Mouse (Mus musculus): Measurements from ENCODE around the gene BC024978. TPM values are rescaled to one million over a fixed set of nuclear protein-coding genes. Genes with fewer than 3 reads are reported as not detected.

BC024978 gene
- 0.79 and 1.0 TPM in 2 replicates for polyA plus RNA-seq (2015; fragmentation: Nextera tagmentation; extraction: Ambion mirVana)

DNA sequence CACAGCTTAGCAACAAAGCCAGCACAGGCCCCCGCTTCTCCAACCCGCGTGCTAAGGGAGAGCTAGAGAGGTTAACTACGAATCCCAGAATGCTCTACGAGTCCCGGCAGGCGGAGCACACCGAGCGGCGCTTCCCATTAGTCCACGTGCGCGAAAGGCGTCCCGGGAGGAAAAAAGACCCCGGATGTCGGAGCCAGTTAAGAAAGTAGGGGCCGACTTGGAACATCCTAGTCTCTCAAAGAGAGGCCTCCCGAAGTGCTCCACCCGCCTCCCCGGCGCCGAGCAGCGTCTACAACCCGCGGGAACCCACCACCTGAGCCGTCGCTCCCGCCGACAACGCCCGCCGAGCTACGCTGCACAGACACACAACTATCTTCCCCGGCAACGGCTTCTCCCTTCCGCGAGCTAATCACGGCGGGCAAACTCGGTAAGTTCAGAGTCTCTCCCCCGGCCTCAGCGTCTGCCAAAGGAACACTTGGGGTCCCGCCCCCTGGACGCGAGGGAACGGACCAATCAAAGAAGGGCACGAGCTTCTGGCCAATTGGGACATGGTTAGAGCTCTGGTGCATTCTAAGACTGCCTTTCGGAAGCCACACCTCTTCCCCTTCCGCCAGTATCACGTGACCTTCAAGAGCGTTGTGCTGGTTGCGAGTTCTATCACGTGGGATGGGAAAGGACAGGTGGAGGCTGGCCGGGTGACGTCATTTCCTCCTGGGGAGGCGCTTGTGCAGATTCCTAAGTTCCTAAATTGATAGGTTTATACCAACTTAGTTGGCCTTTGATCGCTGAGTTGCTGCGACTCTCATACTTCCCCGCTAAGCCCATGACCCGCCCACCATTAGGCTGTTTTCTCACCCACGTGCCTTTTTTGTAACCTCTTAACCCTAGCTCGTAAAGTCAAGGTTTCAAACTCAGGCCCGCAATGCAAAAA lies at the start of gene BC024978, which contains the start of gene Snrpa:
BC024978 (plus strand) TSS at position 101 of the 931 bp plus-strand sequence.
Snrpa (minus strand) TSS at position 591 of the 931 bp plus-strand sequence.
- Histone ChIP-seq H3K4me2 (peak within 1 kb of the TSS; percentile 82), H3K27me3 (no peaks in the 10 kb centered on the region), H3K4me3 (replicated peaks) (peak within 1 kb of the TSS; percentile 75), H3K9me3 (replicated peaks) (no peaks in the 10 kb centered on the region), H3K27ac (replicated peaks) (peak within 1 kb of the TSS; percentile 94), H3K36me3 (replicated peaks) (peaks cover 36% of the 10 kb centered on the region), H3K9ac (peak within 1 kb of the TSS; percentile 68), H3K4me1 (replicated peaks) (peaks cover 23% of the 10 kb centered on the region)
- peak; percentile 96 for ATAC-seq (ENCODE audit: insufficient read depth)
- under 1% methylated on average over 64 of the region's 64 CpGs for WGBS (ENCODE audit: insufficient replicate concordance)

DNA sequence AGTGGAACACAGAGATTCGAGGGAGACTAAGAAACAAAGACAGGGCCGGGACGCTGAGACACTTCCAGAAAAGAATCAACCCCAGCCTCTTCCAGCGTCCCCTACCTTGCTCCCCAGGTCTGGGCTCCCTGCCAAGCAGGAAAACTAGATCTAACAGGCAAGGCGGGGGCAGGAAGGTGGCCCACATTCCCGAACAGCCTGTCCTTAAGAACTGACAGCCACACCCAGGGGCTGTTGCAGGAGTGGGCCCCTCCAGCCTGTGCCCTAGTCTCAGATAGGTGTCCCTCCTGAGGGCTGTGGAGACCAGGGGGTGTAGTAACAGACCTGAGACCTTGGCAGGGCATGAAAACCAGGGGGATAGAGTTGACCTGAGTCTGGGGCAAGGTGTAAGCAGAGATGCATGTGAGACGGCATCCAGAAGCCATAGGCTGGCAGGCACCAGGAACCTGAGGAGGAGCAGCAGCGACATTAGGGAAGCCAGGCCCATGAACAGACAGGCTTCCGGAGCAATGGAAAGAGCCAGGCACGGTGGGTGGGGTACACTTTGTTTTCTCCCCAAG lies 42.3 kb upstream of the BC024978 start, which contains the start of gene Cyp2t4:
Cyp2t4 (plus strand) TSS at position 510 of the 560 bp plus-strand sequence.
- peaks cover 11% of the 10 kb centered on the region for H3K36me3 ChIP-seq (replicated peaks)
- H3K27ac ChIP-seq (replicated peaks), result no peak within 1 kb of the TSS
- H3K4me1 ChIP-seq (replicated peaks), result no peaks in the 10 kb centered on the region
- no peaks in the 10 kb centered on the region for H3K27me3 ChIP-seq
- WGBS (ENCODE audit: insufficient replicate concordance), result 61% methylated on average over 10 of the region's 10 CpGs
- no peak within 1 kb of the TSS for H3K4me2 ChIP-seq
- H3K9me3 ChIP-seq (replicated peaks), result no peaks in the 10 kb centered on the region
- no peak within 1 kb of the TSS for H3K4me3 ChIP-seq (replicated peaks)
- ATAC-seq (ENCODE audit: insufficient read depth), result no peak
- no peak within 1 kb of the TSS for H3K9ac ChIP-seq

DNA sequence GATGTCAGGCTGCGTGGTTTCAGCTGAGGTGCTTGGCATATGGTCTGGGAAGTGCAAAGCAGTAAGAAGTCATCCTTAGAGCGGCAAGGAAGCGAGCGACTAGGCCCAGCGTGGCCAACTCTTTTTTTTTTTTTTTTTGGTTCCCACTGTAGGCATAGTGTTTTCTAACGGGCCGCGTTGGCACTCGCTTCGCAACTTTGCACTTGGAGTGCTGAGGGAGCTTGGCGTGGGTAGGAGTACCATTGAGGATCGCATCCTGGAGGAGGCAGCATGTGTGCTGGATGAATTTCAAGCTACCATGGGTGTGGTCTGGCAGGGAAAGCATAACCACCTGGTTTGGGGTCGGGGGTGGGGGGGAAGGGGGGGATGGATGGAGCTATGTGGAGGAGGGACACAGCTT lies 39.6 kb upstream of the BC024978 start:
- 75% methylated on average over 13 of the region's 13 CpGs for WGBS (ENCODE audit: insufficient replicate concordance)
- Histone ChIP-seq H3K36me3 (replicated peaks) (peaks cover 25% of the 10 kb centered on the region), H3K9ac (no peak overlapping the region), H3K4me2 (no peak overlapping the region), H3K4me3 (replicated peaks) (no peak overlapping the region), H3K4me1 (replicated peaks) (peaks cover 12% of the 10 kb centered on the region), H3K27me3 (no peaks in the 10 kb centered on the region), H3K9me3 (replicated peaks) (no peaks in the 10 kb centered on the region), H3K27ac (replicated peaks) (no peak overlapping the region)
- no peak for ATAC-seq (ENCODE audit: insufficient read depth)

DNA sequence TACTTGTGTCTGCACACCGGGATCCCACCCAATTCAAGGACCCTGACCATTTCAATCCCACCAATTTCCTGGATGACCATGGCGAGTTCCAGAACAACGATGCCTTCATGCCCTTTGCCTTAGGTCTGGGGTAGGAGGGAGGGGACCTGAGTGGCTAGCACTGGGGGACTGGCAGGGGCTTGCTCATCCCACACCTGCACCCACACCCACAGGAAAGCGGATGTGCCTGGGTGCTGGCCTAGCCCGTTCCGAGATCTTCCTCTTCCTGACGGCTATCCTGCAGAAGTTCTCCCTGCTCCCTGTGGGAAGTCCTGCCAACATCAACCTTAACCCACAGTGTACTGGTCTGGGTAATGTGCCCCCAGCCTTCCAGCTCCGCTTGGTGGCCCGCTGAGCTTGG lies 37.4 kb upstream of the BC024978 start:
- Histone ChIP-seq H3K4me1 (replicated peaks) (peaks cover 32% of the 10 kb centered on the region), H3K9ac (no peak overlapping the region), H3K4me2 (no peak overlapping the region), H3K9me3 (replicated peaks) (no peaks in the 10 kb centered on the region), H3K4me3 (replicated peaks) (no peak overlapping the region), H3K27ac (replicated peaks) (no peak overlapping the region), H3K27me3 (no peaks in the 10 kb centered on the region), H3K36me3 (replicated peaks) (peaks cover 30% of the 10 kb centered on the region)
- no peak for ATAC-seq (ENCODE audit: insufficient read depth)
- 85% methylated on average over 9 of the region's 9 CpGs for WGBS (ENCODE audit: insufficient replicate concordance)

DNA sequence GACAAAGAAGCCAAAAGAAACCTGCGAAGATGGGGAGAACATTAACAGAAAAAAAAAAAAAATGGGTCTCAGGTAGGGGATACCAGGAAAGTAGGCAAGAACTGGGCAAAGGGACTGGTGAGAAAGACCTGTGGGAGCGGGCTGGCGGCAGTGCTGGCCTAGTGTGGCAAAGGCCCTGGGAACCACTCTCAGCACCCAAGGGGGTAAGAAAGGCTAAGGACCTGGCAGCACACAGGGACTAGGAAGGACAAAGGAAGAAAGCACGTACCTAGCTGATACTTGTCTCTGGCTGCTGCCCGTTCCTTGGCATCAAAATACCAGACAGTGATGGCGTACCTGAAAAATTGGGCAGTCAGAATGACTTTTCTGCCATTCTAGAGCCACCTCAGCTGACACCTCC lies 36.3 kb upstream of the BC024978 start:
- Histone ChIP-seq H3K4me1 (replicated peaks) (peaks cover 43% of the 10 kb centered on the region), H3K9ac (no peak overlapping the region), H3K27me3 (no peaks in the 10 kb centered on the region), H3K36me3 (replicated peaks) (peaks cover 39% of the 10 kb centered on the region), H3K4me2 (no peak overlapping the region), H3K9me3 (replicated peaks) (no peaks in the 10 kb centered on the region), H3K4me3 (replicated peaks) (no peak overlapping the region), H3K27ac (replicated peaks) (no peak overlapping the region)
- ATAC-seq (ENCODE audit: insufficient read depth), result no peak
- WGBS (ENCODE audit: insufficient replicate concordance), result 89% methylated on average over 6 of the region's 6 CpGs

DNA sequence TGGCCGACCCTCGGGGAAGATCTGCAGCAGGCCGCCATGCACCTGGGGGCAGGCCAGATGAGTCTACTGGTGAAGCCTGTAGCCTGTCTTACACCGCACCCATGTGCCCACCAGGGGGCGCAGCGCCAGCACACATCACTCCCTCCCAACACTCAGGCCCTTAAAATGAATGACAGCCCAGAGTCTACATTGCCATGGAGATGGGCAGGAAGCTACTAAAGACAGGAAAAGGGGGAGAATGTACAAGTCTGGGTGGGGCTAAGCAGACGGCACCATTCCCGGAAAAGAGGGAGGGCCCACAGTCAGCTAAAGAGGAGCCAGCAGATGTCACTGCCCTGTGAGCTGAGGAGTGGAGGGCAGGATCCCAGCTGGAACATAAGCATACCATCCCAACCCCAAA lies 35.7 kb upstream of the BC024978 start:
- peaks cover 49% of the 10 kb centered on the region for H3K4me1 ChIP-seq (replicated peaks)

GRCm38 (mm10) chr7:27160921-27161320 lies 34.7 kb upstream of the BC024978 start:
- Histone ChIP-seq H3K27ac (replicated peaks) (no peak overlapping the region), H3K9ac (no peak overlapping the region)

More for the DNA sequence above, 35.7 kb upstream of the BC024978 start:
- Histone ChIP-seq H3K36me3 (replicated peaks) (peaks cover 46% of the 10 kb centered on the region), H3K9ac (no peak overlapping the region), H3K9me3 (replicated peaks) (no peaks in the 10 kb centered on the region), H3K27me3 (no peaks in the 10 kb centered on the region), H3K27ac (replicated peaks) (no peak overlapping the region), H3K4me3 (replicated peaks) (no peak overlapping the region), H3K4me2 (no peak overlapping the region)
- 5% methylated on average over 8 of the region's 8 CpGs for WGBS (ENCODE audit: insufficient replicate concordance)
- peak; percentile 74 for ATAC-seq (ENCODE audit: insufficient read depth)

GRCm38 (mm10) chr7:27161744-27162143 lies 33.8 kb upstream of the BC024978 start:
- 68% methylated on average over 4 of the region's 4 CpGs for WGBS (ENCODE audit: insufficient replicate concordance)
- ATAC-seq (ENCODE audit: insufficient read depth), result no peak
- Histone ChIP-seq H3K27ac (replicated peaks) (no peak overlapping the region), H3K4me3 (replicated peaks) (no peak overlapping the region), H3K27me3 (no peaks in the 10 kb centered on the region), H3K9ac (no peak overlapping the region), H3K4me2 (no peak overlapping the region), H3K36me3 (replicated peaks) (peaks cover 51% of the 10 kb centered on the region), H3K9me3 (replicated peaks) (no peaks in the 10 kb centered on the region), H3K4me1 (replicated peaks) (peaks cover 61% of the 10 kb centered on the region)

More at GRCm38 (mm10) chr7:27160921-27161320, 34.7 kb upstream of the BC024978 start:
- H3K4me2 ChIP-seq, result no peak overlapping the region
- no peak for ATAC-seq (ENCODE audit: insufficient read depth)
- no peak overlapping the region for H3K4me3 ChIP-seq (replicated peaks)
- WGBS (ENCODE audit: insufficient replicate concordance), result 67% methylated on average over 3 of the region's 3 CpGs
- no peaks in the 10 kb centered on the region for H3K27me3 ChIP-seq
- peaks cover 59% of the 10 kb centered on the region for H3K4me1 ChIP-seq (replicated peaks)
- peaks cover 51% of the 10 kb centered on the region for H3K36me3 ChIP-seq (replicated peaks)
- H3K9me3 ChIP-seq (replicated peaks), result no peaks in the 10 kb centered on the region

DNA sequence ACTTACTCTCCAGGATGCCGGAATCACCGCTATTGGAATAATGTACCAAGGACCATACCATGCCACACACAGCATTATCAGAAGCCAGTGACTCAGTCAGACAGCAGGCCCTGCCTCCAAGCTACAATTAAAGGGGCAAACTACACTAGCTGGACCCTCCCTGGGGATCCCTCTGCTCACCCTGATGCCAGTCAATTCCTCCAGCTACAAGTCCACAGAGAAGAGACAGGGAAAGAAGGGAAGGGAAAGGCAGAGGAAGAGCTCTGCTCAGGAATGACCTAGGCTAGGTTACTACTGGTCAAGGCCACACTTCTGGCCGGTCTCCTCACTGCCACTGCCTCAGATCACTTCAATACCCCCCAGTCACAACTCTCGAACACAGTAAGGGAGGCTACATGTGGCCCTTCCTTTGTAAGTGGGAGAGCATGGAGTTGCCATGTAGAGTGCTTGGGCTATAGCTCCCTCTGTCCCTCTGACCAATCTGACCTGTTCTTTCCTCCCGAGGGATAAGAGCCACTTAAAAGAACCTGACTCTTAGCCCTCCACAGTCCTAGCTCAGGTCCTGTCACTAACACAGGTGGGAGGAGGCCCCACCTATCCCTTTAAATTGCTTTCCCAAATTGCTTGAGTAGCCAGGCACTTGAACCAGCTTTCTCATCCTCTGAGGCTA lies 32.7 kb upstream of the BC024978 start:
- Histone ChIP-seq H3K36me3 (replicated peaks) (peaks cover 44% of the 10 kb centered on the region), H3K4me3 (replicated peaks) (no peak overlapping the region), H3K27me3 (no peaks in the 10 kb centered on the region), H3K4me1 (replicated peaks) (peaks cover 70% of the 10 kb centered on the region), H3K4me2 (peak overlapping the region; percentile 38), H3K9ac (no peak overlapping the region), H3K27ac (replicated peaks) (no peak overlapping the region), H3K9me3 (replicated peaks) (no peaks in the 10 kb centered on the region)
- WGBS (ENCODE audit: insufficient replicate concordance), result 63% methylated on average over 5 of the region's 5 CpGs
- no peak for ATAC-seq (ENCODE audit: insufficient read depth)

DNA sequence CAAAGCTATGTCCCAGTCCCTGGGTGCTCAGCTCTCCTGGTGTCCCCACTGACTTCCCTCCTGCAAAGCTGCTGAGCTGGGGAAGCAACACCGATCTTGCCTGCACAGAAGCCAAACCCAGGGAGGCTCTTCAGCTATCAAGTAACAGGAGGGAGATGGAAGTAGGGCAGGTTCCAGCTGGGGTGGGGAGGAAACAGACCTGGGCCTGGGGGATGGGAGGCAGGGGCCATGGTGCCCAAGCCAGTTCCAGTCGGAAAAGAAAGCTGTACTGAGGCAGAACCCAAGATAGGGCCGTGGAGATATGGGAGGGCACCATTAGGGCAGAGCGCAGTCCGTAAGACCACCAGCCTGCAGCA lies 32.2 kb upstream of the BC024978 start:
- ATAC-seq (ENCODE audit: insufficient read depth), result no peak
- Histone ChIP-seq H3K27ac (replicated peaks) (no peak overlapping the region), H3K4me2 (peak overlapping the region; percentile 38), H3K4me1 (replicated peaks) (peaks cover 75% of the 10 kb centered on the region), H3K9ac (peak overlapping the region; percentile 11; the same call in 1 of the 2 replicates), H3K4me3 (replicated peaks) (peak overlapping the region; percentile 14; the same call in 1 of the 2 replicates), H3K36me3 (replicated peaks) (peaks cover 39% of the 10 kb centered on the region), H3K27me3 (no peaks in the 10 kb centered on the region), H3K9me3 (replicated peaks) (no peaks in the 10 kb centered on the region)
- WGBS (ENCODE audit: insufficient replicate concordance), result 74% methylated on average over 5 of the region's 5 CpGs
